Mouse (Mus musculus) neural tube, embryonic 10.5 days (tissue): ENCODE results near the gene Iqcm.
"Not testable (repeated sequence)": the region's sequence is repeated elsewhere in the genome, so short reads cannot be mapped to it uniquely, and the experiment has no call there.

Source experiments
- DNase-seq: peaks from one replicate; pipeline ENCODE4 v3.0.0-alpha.2; 2017; ENCODE audit warnings: low spot score; ENCODE audit errors: extremely low spot score

Gene Iqcm

GRCm38 (mm10) chr8:75448394-75448793 is at the start of gene Iqcm:
Gene Iqcm, plus strand, starts transcription at chr8:75448694.
- DNase-seq = no peak

- no peak for DNase-seq
Observed at GRCm38 (mm10) chr8:75406489-75406888, 42.0 kb upstream of the Iqcm start, which contains the start of gene Gm10358. Gene Gm10358, minus strand, starts transcription at chr8:75406589.

- DNase-seq = not testable (repeated sequence)
Observed at GRCm38 (mm10) chr8:75415696-75416095, 32.8 kb upstream of the Iqcm start.

GRCm38 (mm10) chr8:75476756-75477155 is 28.3 kb downstream of the Iqcm start:
- no peak for DNase-seq

GRCm38 (mm10) chr8:75489035-75489678 is 40.7 kb downstream of the Iqcm start:
- DNase-seq = no peak

- no peak for DNase-seq
Observed at GRCm38 (mm10) chr8:75509299-75509698, 60.8 kb downstream of the Iqcm start.

GRCm38 (mm10) chr8:75513786-75514185 is 65.3 kb downstream of the Iqcm start:
- no peak for DNase-seq

- no peak for DNase-seq
Observed at GRCm38 (mm10) chr8:75549284-75549683, 100.8 kb downstream of the Iqcm start.

GRCm38 (mm10) chr8:75596281-75596680 is 147.8 kb downstream of the Iqcm start:
- DNase-seq = no peak

- DNase-seq = no peak
Observed at GRCm38 (mm10) chr8:75642958-75643357, 194.5 kb downstream of the Iqcm start.

GRCm38 (mm10) chr8:75659287-75659686 is 210.8 kb downstream of the Iqcm start:
- DNase-seq = no peak

GRCm38 (mm10) chr8:75746561-75746960 is 298.1 kb downstream of the Iqcm start:
- DNase-seq = no peak

GRCm38 (mm10) chr8:75755596-75755995 is 307.1 kb downstream of the Iqcm start:
- DNase-seq = no peak

- no peak for DNase-seq
Observed at GRCm38 (mm10) chr8:75828468-75829132, 380.1 kb downstream of the Iqcm start.

GRCm38 (mm10) chr8:75835245-75835644 is 386.8 kb downstream of the Iqcm start:
- DNase-seq = no peak

- no peak for DNase-seq
Observed at GRCm38 (mm10) chr8:75917603-75918344, 469.3 kb downstream of the Iqcm start.

- no peak for DNase-seq
Observed at GRCm38 (mm10) chr8:75949166-75949565, 500.7 kb downstream of the Iqcm start.

- no peak for DNase-seq
Observed at GRCm38 (mm10) chr8:75956016-75956415, 507.5 kb downstream of the Iqcm start.

- DNase-seq = no peak
Observed at GRCm38 (mm10) chr8:76018501-76018900, 570.0 kb downstream of the Iqcm start.
